Mouse (Mus musculus) embryo, embryonic 10 days (tissue): ENCODE measurements at regions not wholly inside any gene's neighbourhood (a gene's known extent, or its start where the extent isn't known, plus 50 kb on each side); places are given as distances from the start of the nearest gene placed in this dataset.
"Not testable (repeated sequence)": the region's sequence is repeated elsewhere in the genome, so short reads cannot be mapped to it uniquely, and the experiment has no call there.

Experiments
- DNase-seq: peaks from one replicate; pipeline ENCODE4 v3.0.0-alpha.2; 2015; ENCODE audit warnings: low spot score

DNA sequence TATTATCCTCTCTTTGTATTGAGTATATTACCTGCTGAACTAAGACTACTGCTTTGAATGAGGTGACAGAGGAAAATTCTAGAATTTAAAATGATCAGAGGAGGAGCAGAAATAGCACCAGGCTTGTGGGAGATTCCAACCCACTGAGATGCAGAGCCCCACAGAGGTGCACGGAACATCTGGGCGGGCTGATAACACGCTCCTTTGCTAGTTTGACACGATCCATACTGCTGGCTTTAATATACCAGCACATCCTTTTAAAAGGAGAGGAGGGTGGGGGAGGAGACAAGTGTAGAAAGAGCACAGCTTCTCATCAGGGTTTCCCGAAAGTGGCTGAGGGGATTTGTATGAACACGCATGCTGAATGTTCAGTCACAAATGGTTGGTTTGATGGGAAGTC is 451.0 kb downstream of the Cbln4 start:
- no peak for DNase-seq

DNA sequence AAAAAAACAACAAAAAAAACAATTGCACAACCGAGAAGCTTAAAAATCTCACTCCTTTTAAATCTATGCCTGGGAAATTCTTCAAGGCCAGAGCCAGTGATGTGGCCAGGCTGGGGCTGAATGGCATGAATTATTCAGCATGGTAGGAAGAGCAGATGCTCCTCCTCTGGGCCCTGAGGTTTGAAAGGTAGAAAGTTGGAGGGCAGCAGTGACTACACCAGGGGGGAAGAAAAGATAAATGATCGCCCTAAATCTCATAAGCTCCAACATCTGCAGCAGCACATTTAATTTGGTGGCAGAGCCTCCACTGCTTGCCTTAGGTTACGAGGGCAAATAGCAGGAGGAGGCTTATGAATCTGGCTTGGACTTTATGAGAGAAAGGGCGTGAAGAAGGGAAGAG is 455.1 kb downstream of the Cbln4 start:
- no peak for DNase-seq

DNA sequence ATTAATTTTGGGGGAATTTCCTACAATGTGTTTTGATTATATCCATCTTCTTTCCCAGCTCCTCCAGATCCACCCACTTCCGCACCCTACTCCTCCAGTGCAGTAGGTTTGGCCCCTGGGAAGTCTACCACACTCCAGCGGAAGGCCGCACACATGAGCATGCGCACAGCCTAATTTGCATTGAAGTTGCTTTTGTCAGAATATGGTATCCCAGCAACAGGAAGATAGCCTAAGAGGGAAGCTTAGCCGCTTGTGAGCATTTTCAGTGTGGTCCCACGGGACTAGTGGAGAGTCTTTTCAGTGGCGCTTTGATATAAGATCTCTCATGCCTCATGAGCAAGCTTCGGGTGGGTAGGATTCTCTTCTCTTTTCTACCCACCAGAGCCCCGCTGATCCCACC is 455.6 kb downstream of the Cbln4 start:
- DNase-seq, result peak; percentile 60

DNA sequence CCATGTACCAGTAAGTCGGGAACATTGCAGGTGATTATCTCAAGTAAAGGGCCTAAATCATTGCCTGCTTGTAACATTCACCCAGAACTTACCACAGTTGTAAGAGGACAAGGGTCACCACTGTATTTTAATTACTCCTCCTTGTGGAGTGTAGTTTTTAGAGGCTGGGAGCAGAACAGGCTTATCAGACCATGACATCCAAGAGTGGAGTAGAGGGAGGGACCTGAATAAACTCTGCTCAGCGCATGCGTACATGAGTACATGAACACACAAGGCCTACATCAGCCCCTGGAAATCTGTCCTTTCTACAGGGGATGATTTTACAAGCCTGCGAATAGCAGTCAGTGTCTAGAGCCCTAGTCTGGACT is 456.4 kb downstream of the Cbln4 start:
- no peak for DNase-seq

DNA sequence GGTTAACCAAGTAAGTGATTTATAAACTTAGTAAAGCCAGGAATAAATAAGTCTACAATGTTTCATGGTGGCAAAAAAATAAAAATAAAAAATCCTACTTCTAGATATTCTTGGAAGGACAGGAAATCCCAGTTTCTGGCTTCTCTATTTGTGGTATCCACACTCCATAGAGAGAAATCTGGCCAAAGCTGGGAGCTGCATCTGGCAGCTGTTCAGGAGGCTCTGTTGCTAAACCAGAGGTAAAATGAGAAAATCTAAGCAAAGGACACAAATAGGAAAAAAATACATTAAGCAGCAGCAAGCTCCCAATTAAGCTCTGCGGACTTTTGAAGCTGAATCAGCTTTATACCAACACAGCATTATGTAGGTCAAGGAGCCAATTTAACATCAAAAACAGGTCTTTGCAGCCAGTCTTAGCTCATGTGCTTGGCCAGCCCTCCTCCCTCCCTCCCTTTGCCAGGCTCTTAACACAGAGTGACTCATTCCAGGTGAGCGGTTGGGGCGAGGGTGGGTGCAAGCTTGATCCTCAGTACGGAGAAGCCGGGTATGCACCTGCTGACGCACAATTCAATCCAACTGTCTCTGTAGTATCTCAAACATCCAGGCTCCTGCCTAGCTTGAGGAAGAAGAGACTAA is 456.9 kb downstream of the Cbln4 start:
- no peak for DNase-seq

DNA sequence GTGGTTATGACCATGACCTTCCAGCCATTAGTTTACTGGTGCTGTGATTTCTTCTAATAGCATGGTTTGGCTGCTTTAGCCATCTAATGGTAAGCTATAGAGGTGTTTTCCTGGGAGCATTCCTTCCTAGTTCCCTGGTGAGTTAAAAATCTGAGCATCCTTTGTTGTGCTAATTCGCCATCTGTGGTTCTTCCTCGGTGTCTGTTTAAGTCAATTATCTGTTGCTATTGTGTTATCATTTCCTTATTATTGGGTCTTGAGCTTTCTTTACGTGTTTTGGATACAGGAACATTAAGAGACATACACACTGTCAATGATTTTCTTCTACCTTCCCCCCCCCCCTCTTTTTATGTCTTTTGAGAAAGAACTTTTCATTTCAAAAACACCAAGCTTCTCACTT is 468.9 kb downstream of the Cbln4 start:
- no peak for DNase-seq

DNA sequence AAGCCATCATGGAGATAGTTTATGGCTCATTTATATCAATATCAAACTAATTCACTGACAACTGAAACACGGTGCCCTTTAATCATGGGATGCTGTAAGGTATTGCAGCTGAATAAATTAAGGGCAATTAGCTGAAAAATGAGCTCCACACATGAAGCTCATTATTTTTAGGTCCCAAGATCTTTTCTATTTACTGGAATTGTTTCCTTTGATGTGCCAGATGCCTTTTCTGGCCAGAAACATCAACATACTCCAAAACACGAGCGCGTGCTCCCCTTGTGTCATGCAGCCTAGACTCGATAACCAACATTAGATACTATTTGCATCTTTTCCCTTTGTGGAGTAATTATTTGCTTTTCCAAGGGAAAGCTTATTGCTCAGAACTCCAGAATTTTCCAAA is 480.6 kb downstream of the Cbln4 start:
- no peak for DNase-seq

DNA sequence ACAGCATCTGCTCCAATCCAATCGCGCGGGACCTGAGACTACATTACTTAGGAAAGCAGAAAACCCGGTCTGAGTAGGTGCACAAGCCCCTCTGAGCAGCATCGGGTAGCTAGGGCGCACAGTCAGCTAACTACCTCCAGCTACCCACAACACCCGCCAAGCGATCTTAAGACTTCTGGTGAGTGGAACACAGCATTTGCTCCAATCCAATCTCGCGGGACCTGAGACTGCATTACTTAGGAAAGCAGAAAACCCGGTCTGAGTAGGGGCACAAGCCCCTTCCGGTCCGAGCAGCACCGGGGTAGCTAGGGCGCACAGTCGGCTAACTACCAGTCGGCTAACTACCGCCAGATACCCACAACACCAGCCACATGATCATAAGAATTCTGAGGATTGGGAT is 500.5 kb downstream of the Cbln4 start:
- DNase-seq, result not testable (repeated sequence)

DNA sequence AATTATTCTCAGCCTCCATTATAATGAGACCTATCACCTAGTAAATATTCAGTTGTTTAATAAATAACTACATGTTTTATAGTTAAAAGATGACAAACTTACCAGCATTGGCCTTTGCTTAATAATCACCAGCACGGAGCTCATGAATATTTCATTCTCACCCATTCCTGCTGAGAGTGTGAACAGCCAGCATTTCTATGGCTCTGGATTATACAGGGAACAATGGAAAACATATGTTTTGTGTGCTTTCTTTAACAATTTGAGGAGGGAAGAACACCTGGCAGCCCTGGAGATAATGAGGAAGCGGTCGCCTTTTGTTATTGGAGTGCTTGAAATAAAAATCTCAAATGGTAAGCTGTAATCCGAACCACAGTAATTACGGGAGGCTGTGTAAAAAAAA is 528.4 kb downstream of the Cbln4 start:
- DNase-seq, result no peak

DNA sequence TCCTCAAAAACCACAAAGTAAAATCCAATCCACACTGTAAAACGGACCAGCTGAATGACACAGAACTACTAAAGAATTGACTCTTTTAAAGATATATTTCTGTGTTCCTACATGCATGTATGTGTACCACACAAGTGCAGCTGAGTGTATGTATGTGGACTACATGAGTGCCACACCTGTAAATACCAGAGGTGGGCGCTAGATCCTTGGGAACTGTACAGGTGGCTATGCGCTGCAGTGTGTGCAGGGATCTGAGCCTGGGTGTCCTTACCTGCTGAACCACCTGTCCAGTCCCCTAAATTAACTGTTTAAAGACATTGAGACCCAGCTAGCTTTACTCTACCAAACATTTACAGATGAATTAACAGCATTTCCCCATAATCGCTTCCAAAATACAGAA is 546.6 kb downstream of the Cbln4 start:
- DNase-seq, result no peak

DNA sequence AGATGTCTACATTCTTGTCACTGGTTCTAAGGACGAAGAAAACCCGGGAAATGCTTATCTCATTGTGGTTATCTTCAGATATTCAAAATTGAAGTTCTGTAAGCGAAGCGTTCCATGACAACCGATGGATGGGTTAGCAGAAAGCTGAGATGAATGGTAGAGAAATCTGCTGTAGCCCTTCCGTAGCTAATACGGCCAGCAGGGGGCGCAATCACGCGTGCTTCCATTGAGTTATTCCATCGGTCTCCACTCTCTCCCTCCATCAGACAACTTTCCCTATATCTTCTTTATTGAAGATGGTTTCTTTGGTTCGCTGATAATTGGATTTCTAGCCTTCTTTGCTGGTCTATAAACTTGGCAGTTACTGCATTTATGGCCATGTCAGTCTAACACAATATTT is 549.5 kb downstream of the Cbln4 start:
- peak; percentile 77 for DNase-seq

DNA sequence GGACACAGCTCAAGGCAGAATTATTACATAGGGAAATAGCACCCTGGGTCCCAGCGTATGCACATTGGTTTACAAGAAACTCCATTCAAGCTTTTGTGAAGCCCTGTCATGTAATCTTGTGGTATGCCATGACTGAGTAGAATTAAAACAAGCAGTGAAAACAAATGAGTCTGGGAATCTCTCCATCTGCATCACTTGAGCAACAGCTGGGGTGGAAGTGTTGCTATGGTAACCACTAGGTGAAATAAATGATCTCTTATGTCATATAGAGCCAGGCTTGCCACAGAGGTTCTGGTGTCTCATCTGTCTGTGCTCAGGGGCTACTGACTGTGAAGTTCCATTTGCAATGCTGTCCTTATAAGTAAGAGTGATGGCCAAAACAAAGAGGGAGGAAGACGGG is 556.0 kb downstream of the Cbln4 start:
- peak; percentile 9 for DNase-seq

DNA sequence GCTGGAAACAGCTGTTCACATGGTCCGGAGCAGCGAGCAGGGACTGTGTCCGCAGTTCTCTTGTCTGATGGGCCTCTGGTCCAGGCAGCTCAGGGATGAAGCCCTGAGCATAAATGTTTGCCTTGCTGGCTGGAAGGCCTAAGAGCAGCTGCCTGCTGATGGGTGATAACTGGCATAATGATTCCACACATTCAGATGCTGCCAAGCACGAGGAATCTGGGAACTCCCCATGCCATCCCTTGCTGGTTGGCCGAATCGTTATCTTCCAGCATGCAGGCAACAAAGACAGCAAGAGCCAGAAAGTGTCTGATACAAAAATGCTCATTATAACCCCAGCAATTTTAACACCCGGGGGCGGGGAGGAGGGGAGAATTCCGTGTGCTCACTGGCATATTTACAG is 590.0 kb downstream of the Cbln4 start:
- no peak for DNase-seq

DNA sequence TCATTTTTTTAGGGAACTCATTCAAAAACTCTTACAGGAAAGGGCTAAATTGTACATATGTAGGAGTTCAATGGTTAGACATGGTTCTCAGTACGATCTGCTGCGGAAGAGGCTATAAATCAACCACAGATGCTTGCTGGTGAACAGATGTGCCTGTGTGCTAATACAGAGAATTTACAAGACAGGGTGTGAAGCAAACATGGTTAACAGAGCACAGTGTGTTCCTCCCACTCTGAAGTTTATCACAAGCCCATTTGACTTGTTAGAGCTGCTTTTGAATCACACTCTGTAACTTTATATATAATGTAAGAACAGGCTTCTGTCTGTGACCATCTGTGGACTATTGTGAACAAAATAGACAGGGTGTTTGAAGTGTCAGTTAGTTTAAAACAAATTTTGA is 637.2 kb downstream of the Cbln4 start:
- no peak for DNase-seq

DNA sequence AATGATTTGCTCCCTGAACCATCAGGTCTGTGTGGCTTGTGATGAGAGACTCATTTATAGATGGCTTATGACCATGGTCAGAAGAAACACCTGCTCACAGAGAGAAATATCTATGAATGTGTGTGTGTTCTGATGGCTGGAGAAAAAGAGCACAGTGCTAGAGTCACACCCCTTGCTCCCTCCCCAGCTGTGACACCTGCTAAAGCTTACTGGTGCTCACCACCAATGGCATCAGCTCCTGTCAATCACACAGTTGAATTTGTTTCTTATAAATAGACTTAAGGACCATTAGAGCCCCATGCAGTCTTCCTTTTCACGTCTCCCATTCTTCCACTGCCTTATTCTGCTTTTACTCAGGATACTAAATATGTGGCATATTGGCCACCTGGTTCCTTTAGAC is 654.3 kb downstream of the Cbln4 start:
- DNase-seq, result no peak

DNA sequence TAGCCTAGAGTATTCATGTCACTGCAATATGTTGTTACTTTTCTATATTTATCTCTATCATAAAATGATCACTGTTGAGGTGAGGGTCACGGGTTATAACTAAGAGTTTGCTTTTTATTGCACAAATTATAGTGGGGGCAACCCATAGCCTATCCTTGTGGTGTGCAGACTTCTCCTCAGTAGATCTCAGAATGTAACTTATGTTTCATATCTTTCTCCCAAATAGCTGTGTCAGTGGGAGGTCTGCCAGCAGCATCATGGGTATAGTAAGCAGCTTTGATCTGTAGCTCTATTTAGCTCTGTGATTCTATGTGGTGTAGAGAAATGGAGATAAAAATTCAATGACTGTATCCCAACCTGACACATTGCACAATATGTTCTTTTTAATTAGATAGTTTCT is 641.9 kb downstream of the Dok5 start:
- no peak for DNase-seq

DNA sequence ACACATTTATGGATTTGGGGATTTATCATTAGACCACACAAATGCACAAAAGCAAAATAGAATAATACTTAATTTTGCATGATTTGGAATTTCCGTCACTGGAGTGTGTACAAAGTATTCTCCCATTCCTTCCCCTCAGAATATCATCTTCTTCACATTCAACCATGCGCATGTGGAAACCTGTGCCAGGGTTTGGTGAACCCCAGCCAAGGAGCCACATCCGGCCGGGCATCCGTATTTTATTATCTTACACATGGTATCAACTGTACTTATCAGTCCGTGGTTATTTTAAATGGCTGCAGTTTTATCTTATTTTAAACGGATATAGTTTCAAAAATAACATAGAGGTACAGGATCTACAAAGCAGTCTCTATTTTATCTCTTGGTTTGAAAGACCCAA is 641.4 kb downstream of the Dok5 start:
- no peak for DNase-seq

DNA sequence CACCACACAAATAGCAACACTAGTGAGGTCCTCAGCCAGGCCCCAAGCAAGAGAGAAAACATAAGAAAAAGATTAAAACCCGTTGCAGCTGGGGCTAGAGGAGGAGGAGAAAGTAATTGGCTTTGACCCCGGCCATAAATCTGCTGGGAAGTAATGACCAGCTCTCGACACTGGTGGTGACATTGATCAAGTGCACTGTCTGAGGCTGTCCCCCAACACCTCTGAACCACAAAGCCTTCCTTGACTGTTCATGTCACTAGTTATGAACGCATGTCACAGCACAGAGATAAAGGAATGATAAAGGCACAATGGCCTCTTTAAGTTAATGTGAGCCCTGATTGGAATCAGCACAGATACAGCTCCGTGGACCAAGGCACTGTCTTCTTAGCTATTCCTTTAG is 640.1 kb downstream of the Dok5 start:
- peak; percentile 60 for DNase-seq

DNA sequence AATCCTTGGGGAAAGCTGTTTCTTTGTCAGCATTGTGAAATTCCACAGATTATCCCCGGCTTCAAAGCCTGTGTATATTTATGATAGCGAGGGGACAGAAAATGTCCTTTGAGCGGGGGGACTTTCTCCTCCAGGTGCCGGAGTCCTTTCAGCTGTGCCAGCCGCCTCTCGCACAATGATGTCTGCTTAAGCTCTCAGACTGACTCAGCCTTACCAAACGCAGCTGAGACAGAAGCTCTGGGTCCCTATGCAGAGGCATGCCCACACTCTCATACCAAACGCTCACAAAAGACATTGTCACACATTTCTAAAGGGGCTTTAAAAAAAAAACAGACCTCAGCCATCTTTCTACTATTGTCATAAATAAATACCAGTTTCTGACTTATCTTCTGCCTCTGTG is 633.9 kb downstream of the Dok5 start:
- DNase-seq, result no peak

DNA sequence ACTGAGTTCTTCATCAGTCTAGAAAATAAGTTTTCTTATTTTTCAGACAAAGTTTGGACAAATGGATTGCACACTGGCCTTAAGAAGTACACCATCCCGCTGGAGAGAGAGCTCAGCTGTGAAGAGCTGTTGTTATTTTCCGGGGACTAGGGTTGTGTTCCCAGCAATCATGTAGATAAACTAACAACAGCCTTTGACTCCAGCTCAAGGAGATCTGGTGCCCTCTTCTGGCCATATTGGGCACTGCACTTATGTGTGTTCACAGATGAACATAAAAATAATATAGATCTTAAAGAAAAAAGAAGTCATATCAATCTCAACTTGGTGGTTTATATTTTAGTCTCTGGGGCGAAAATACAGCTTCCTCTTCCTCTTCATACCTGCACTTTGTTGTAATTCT is 633.0 kb downstream of the Dok5 start:
- no peak for DNase-seq

DNA sequence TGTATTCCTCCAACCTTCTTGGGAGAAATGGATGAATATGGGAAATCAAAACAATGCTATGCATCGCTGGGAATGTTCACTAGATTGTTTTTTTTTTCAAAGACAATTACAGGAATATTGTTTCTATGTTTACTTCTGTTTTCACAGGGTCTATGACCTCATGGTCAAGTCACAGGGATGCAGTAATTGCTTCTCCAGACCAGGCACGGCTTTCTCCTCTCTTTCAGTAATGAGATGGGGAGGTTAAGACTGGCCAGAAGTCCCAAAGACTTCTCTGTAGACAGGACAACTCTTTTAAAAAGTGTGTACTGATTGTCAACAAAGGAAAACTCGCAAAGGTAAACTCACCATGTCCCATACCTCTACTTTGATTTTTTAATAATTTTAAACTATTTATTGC is 631.8 kb downstream of the Dok5 start:
- no peak for DNase-seq

DNA sequence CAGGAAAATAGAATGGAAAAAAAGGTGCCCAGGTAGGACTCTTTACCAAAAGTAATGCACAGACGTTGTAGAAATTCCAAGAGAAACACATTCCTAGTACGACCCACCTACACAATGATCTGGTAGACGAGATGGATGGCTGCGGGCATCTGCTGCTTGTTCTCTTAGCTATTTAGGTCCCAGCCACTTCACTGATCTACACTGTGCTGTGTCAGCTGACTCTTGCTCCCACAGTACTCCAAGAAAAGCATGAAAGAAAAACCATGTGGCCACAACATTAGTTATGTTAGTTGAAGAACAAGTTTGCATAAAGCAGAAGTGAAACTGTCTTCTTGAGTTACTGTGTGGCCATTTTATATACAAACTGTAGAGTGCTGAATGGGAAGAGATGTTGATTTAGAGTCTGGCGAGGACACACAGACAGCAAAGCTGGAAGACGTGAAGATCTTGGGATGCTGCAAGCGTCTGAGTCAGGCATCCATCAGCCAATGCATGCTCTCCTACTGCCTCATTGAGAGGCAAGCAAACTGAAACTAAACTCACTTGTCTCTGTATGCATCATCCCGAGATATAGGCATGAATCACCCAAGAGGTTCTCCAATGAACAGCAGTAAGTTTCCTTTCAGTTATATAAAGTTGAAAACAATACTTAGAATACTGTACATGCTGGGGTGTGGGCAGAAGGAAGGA is 626.6 kb downstream of the Dok5 start:
- DNase-seq, result no peak

DNA sequence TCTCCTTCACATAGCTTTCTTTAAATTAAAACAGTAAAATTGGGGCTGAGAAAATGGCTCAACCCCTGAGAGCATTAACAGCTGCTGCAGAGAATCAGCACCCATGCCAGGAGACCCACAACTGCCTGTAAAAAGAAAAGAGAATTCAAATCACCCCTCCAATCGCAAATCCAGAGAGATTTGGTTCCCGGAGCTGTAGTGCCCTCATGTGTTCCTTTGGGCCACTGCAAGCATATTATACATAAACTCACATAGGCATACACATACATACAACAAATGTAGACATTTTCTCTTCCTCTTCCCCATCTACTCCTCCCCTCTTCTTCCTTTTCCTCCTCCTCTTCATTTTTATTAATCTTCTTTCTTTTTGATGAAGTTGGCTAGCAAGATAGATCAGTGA is 616.5 kb downstream of the Dok5 start:
- no peak for DNase-seq
